Mouse (Mus musculus) liver, embryonic 16.5 days (tissue): ENCODE data around the gene Upp2. TPM values are rescaled to one million over a fixed set of nuclear protein-coding genes. Genes with fewer than 3 reads are reported as not detected.

ENCODE experiments used
- ATAC-seq: fragments of 200-750 bp; cut with Nextera tagmentation; 2 replicates; pipeline ENCODE4 v1.8.0; 2017; ENCODE audit warnings: low read depth, mild to moderate bottlenecking, moderate number of reproducible peaks, moderate library complexity
- H3K27ac ChIP-seq: fragments of 300-500 bp; sonication (generic); 2 replicates; pipeline ENCODE4 v1.5.1; 2014; ENCODE audit warnings: mild to moderate bottlenecking, low read length
- H3K27me3 ChIP-seq: fragments of 300-500 bp; sonication (generic); 2 replicates; pipeline ENCODE4 v1.6.1; 2014; ENCODE audit warnings: low read depth, low read length, mixed read lengths; ENCODE audit not compliant: control insufficient read depth, insufficient read depth
- H3K36me3 ChIP-seq: fragments of 300-500 bp; sonication (generic); 2 replicates; pipeline ENCODE4 v1.6.1; 2014; ENCODE audit warnings: mild to moderate bottlenecking; ENCODE audit not compliant: control insufficient read depth, insufficient read depth
- H3K4me1 ChIP-seq: fragments of 300-500 bp; sonication (generic); 2 replicates; pipeline ENCODE4 v1.6.1; 2014; ENCODE audit warnings: low read depth, low read length, mixed read lengths; ENCODE audit not compliant: control insufficient read depth
- H3K4me2 ChIP-seq: fragments of 300-500 bp; sonication (generic); 2 replicates; pipeline ENCODE4 v1.6.1; 2014; ENCODE audit warnings: low read depth, low read length, mixed read lengths
- H3K4me3 ChIP-seq: fragments of 300-500 bp; sonication (generic); 2 replicates; pipeline ENCODE4 v1.5.1; 2014; ENCODE audit warnings: low read depth, mild to moderate bottlenecking, low read length
- H3K9ac ChIP-seq: fragments of 300-500 bp; sonication (generic); 2 replicates; pipeline ENCODE4 v1.6.1; 2014; ENCODE audit warnings: low read depth, low read length
- H3K9me3 ChIP-seq: fragments of 300-500 bp; sonication (generic); replicated peaks from 2 replicates; pipeline ENCODE4 v1.6.1; 2016; ENCODE audit warnings: low read length; ENCODE audit not compliant: control insufficient read depth
- WGBS: fragments of 180-500 bp; shearing (Covaris S2); extraction: QIAGEN DNeasy Blood & Tissue Kit; methylation state at CpG from one replicate; pipeline ENCODE4 v1.1.7; 2014; ENCODE audit not compliant: insufficient replicate concordance; 5-methylcytosine and 5-hydroxymethylcytosine counted together
- polyA plus RNA-seq: library from polyadenylated mRNA; unstranded; fragments of >200 nt; fragmentation: Nextera tagmentation; extraction: Ambion mirVana; gene quantifications from 2 replicates; pipeline ENCODE4 v1.2.1, GENCODE M21; 2015

The Upp2 gene
- polyA plus RNA-seq, 1 experiment from 2014 or later, result 5.5 TPM

DNA sequence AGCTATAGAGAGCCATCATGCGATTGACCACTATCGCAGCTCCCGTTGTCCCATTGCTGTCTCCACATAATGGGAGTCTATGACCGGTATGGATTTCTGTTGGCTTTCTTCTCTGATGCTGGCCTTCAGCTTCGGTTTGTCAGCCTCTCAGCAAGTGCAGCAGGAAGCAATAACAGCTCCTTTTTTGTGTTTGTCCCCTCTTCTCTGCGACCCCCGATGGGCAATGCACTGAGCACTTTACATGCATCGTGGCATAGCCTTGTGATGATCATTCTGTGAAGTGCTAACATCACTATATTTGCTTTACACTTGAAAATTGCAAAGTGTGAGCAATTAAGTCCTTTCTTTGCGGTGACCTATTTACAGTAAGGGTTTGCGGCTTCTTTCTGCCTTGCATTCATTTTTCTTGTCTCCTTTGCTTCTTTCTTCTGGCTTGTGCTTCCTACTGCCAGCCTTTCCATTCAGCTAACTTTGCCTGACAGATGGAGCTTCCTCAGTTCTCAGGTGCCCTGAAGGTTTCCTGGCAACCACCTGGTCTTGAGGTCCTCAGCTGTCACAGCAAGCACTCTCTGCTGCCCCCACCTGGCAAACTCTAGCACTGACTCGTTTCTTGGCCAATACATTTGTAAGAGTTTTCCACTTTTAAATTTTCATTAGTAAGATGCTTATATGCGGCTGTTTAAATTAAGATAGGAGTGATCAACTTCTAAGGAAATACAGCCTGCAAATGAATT lies 98.2 kb downstream of the Upp2 start:
- Histone ChIP-seq H3K27me3 (no peaks in the 10 kb centered on the region), H3K9ac (no peak overlapping the region), H3K4me3 (no peak overlapping the region), H3K9me3 (no peaks in the 10 kb centered on the region), H3K36me3 (no peaks in the 10 kb centered on the region), H3K4me1 (no peaks in the 10 kb centered on the region), H3K27ac (no peak overlapping the region), H3K4me2 (no peak overlapping the region)
- ATAC-seq, result no peak
- 68% methylated on average over 12 of the region's 12 CpGs for WGBS

DNA sequence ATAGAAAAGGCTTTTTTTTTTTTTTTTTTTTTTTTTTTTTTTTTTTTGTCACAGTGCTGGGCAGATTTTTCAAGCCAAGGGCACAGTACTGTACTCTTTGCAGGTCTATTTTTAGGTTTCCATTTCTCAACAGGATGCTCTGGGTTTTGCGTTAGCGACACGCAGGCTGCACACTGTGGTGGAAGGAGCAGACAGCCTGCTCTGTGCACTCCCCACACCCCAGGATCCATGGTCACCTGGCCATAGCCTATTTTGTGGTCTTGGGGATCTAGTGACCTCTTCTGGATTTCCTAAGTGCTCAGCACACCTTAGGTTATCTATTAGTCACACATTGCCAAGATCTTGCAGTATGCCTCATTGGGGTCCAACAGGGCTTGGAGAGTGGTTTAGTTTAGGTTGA lies 100.2 kb downstream of the Upp2 start:
- H3K4me2 ChIP-seq, result no peak overlapping the region
- H3K9me3 ChIP-seq, result no peaks in the 10 kb centered on the region
- H3K27me3 ChIP-seq, result no peaks in the 10 kb centered on the region
- no peak overlapping the region for H3K27ac ChIP-seq
- H3K36me3 ChIP-seq, result no peaks in the 10 kb centered on the region
- H3K4me1 ChIP-seq, result no peaks in the 10 kb centered on the region
- WGBS, result 38% methylated on average over 3 of the region's 3 CpGs
- no peak overlapping the region for H3K9ac ChIP-seq
- no peak for ATAC-seq
- no peak overlapping the region for H3K4me3 ChIP-seq

DNA sequence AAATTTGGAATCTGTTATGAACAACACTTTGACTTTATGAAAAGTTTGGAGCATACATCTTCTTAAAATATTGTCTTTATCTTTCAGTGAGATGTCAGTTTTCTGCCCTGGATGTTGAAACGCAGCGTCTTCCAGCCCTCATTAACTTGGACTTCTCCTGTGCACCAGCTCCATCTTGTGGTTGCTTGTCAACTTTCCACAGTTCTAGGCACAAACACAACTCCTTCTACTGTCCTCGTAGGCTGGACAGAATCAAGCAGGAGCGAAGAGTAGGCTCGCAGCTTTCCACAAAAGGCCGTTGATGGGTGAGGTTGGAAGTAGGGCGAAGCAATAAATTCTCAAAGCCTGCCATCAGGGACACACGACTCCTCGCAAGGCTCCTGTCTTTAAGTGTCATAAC lies 100.9 kb downstream of the Upp2 start:
- WGBS, result 34% methylated on average over 9 of the region's 9 CpGs
- ATAC-seq, result no peak
- Histone ChIP-seq H3K9ac (no peak overlapping the region), H3K27ac (no peak overlapping the region), H3K4me1 (no peaks in the 10 kb centered on the region), H3K4me2 (no peak overlapping the region), H3K9me3 (no peaks in the 10 kb centered on the region), H3K36me3 (no peaks in the 10 kb centered on the region), H3K4me3 (no peak overlapping the region), H3K27me3 (no peaks in the 10 kb centered on the region)

DNA sequence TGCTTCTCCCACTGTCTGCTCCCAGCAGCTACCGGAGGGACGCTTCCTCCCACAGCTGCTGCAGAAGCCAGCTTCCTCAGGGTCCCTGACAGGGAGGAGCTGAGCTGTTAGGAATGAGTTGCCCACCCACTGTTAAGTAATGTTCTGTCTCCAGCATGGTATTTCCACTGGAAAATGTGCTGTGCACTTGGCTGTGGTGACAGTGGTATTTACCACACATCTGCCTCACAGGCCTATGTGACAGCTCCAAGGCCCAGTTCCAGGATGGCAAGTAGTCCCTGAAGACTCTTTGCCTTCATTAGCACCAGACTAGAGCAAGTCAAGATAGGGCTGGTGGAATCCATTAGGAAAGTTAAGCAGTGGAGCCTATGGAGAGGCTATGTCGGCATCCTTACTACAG lies 102.0 kb downstream of the Upp2 start:
- H3K4me3 ChIP-seq, result no peak overlapping the region
- no peaks in the 10 kb centered on the region for H3K4me1 ChIP-seq
- H3K9ac ChIP-seq, result no peak overlapping the region
- ATAC-seq, result no peak
- H3K9me3 ChIP-seq, result no peaks in the 10 kb centered on the region
- no peaks in the 10 kb centered on the region for H3K36me3 ChIP-seq
- 71% methylated on average over 3 of the region's 3 CpGs for WGBS
- H3K27ac ChIP-seq, result no peak overlapping the region
- no peaks in the 10 kb centered on the region for H3K27me3 ChIP-seq
- H3K4me2 ChIP-seq, result no peak overlapping the region

DNA sequence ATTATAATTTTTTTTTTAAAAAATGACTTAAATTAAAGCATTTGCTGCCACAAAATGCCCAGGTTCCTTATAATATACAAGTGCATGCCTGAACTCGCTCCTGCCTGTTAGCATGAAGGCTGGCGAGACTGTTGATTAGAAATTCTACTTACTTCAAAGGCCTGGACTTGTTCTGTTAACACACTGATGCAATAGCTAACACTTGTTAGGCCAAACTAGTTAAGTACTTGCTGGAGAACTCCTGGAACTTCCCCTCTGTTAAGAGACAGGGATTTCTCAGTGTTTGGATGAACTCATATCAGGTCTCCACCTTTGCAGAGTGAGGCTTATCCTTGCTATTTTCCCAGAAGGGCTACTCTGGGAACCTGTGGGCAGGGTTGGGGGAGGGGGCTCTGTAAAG lies 105.4 kb downstream of the Upp2 start:
- no peak for ATAC-seq
- no peak overlapping the region for H3K4me2 ChIP-seq
- 66% methylated on average over 2 of the region's 2 CpGs for WGBS
- H3K9me3 ChIP-seq, result no peaks in the 10 kb centered on the region
- no peaks in the 10 kb centered on the region for H3K36me3 ChIP-seq
- no peaks in the 10 kb centered on the region for H3K27me3 ChIP-seq
- H3K9ac ChIP-seq, result no peak overlapping the region
- H3K4me3 ChIP-seq, result no peak overlapping the region
- H3K27ac ChIP-seq, result no peak overlapping the region
- no peaks in the 10 kb centered on the region for H3K4me1 ChIP-seq

DNA sequence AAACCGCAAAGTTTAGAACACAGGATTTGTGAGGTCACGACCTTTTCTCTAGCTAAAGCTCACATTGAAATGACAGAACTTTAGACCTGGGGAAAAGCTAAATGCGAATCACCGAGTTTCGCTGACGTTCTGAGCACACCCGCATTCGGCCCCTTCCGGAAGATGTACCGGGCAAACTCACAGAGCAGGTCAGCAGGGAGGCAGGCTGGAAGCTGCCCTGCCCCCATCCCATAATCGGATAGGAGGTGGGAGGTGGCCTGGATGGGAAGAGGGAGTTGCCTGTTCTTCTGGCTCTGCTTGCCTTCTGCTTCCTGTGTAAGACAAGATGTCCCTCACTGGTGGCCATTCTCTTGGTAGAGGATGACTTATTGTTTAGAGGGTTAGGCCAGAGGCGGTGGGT lies 112.9 kb downstream of the Upp2 start:
- no peak for ATAC-seq
- no peak overlapping the region for H3K4me2 ChIP-seq
- H3K9me3 ChIP-seq, result no peaks in the 10 kb centered on the region
- H3K9ac ChIP-seq, result no peak overlapping the region
- H3K36me3 ChIP-seq, result no peaks in the 10 kb centered on the region
- H3K4me1 ChIP-seq, result no peaks in the 10 kb centered on the region
- no peak overlapping the region for H3K27ac ChIP-seq
- 65% methylated on average over 12 of the region's 12 CpGs for WGBS
- H3K4me3 ChIP-seq, result no peak overlapping the region
- no peaks in the 10 kb centered on the region for H3K27me3 ChIP-seq

DNA sequence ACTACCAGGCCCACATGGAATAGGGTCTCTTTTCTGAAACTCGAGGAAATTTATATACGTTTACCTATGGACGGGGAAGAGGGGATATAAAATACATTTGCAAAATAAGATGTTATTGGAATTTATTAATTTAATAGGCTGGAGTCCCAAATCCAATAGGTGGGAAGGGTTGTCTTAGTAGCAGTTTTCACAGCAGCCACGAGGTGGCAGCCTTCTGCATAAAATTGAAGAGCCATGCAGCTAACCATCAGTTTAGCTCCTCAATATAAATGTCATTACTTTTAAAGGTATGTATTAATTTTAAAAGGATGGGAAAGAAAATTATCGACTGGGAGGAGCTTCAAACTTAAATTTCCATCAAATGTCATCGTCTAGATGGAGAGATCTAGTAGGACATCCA lies 113.7 kb downstream of the Upp2 start:
- Histone ChIP-seq H3K4me1 (no peaks in the 10 kb centered on the region), H3K9ac (no peak overlapping the region), H3K9me3 (no peaks in the 10 kb centered on the region), H3K36me3 (no peaks in the 10 kb centered on the region), H3K27ac (no peak overlapping the region), H3K27me3 (no peaks in the 10 kb centered on the region), H3K4me3 (no peak overlapping the region), H3K4me2 (no peak overlapping the region)
- ATAC-seq, result no peak
- WGBS, result 23% methylated on average over 6 of the region's 6 CpGs

DNA sequence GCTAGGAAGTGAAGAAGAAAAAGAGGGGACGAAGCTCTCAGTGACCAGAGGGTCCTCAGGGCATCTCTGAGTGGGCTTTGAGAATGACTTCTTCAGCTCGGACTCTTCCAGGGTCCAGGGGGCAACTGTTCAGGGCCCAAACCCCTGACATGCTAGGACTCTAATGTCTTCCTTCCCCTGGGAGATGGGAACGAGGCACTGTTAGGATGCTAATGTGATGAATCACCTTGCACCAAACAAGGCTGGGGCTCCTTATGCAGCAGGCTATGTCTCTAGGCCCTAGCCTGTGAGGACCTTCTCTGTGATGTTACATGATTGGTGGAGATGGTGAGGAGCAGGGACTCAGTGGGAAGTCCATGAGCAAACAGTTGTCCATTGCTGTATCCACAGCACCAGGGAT lies 114.3 kb downstream of the Upp2 start:
- Histone ChIP-seq H3K9ac (no peak overlapping the region), H3K27me3 (no peaks in the 10 kb centered on the region), H3K4me3 (no peak overlapping the region), H3K4me2 (no peak overlapping the region), H3K4me1 (no peaks in the 10 kb centered on the region), H3K27ac (no peak overlapping the region), H3K9me3 (no peaks in the 10 kb centered on the region), H3K36me3 (no peaks in the 10 kb centered on the region)
- WGBS, result 58% methylated on average over 3 of the region's 3 CpGs
- no peak for ATAC-seq

DNA sequence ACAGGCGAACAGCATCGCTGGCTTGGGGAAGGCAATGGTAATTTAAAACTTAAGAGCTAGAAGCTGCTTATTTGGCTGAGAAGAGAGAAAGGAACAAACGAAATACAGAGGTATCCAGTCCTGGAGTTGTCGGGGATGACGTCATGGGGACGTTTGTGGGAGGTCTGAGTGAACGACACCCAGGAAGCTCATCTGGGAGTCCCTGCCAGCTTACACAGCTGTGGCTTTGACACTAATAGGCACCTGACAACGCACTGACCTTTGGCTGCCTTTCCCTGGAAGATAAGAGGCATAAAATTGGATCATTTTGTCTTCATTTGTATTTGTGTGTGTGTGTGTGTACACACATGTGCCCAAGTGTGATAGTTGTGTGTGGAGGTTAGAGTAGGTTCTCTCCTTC lies 130.4 kb downstream of the Upp2 start:
- H3K36me3 ChIP-seq, result no peaks in the 10 kb centered on the region
- no peak overlapping the region for H3K27ac ChIP-seq
- no peak for ATAC-seq
- no peak overlapping the region for H3K9ac ChIP-seq
- no peaks in the 10 kb centered on the region for H3K4me1 ChIP-seq
- H3K4me2 ChIP-seq, result no peak overlapping the region
- H3K9me3 ChIP-seq, result no peaks in the 10 kb centered on the region
- no peaks in the 10 kb centered on the region for H3K27me3 ChIP-seq
- 61% methylated on average over 8 of the region's 8 CpGs for WGBS
- H3K4me3 ChIP-seq, result no peak overlapping the region
